ENCODE assay signal across 8 mouse cellular contexts in the genomic region with DNA sequence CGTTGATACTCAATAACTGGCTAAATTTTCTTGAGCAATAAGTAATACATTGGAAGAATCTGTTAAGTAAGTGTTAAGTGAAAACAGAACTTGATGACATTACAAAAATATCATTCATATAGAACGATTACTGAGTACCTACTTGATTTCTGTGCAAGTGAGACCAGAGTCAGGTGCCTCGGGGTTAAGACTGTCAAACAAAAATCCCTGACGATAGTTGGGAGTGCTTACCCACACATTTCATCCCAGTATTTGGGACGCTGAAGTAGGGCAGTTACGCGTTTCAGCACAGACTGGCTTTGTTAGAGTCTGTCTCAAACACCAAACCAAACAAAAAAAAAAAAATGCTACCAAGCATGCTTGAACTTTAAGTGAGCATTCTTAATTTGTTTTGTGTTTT. TPM values are rescaled to one million over a fixed set of nuclear protein-coding genes. Genes with fewer than 3 reads are reported as not detected.
DNase-seq lines count a peak whose midpoint lies in the region; ATAC-seq and TF ChIP-seq lines count a peak whose summit lies in the region.

No protein-coding gene starts in this region.

- H3ac ChIP-seq in myocyte (ENCODE audit: control insufficient read depth, insufficient read length): no peak overlapping the region

- peaks cover 22% of the 10 kb centered on the region for H3K79me2 ChIP-seq in myocyte (ENCODE audit: control insufficient read depth, insufficient read depth)

- H3K4me1 ChIP-seq in kidney, embryonic 14.5 days (ENCODE audit: control insufficient read depth, insufficient read depth, low read length): no peaks in the 10 kb centered on the region
- no peaks in the 10 kb centered on the region for H3K4me1 ChIP-seq in embryonic facial prominence, embryonic 11.5 days (ENCODE audit: control insufficient read depth, insufficient read depth, low read length)
- no peaks in the 10 kb centered on the region for H3K4me1 ChIP-seq in intestine, embryonic 15.5 days (replicated peaks)

- no peak overlapping the region for H3K27ac ChIP-seq in kidney, embryonic 14.5 days (ENCODE audit: low read depth, low read length)
- no peak overlapping the region for H3K27ac ChIP-seq in embryonic facial prominence, embryonic 11.5 days (replicated peaks; ENCODE audit: low read depth, low read length)
- no peak overlapping the region for H3K27ac ChIP-seq in intestine, embryonic 15.5 days

- H3K4me2 ChIP-seq in kidney, embryonic 14.5 days (replicated peaks; ENCODE audit: low read depth, low read length): peak overlapping the region; percentile 36
- H3K4me2 ChIP-seq in embryonic facial prominence, embryonic 11.5 days (ENCODE audit: low read depth, low read length): no peak overlapping the region; the same call in 1 of the 2 replicates
- peak overlapping the region; percentile 37 for H3K4me2 ChIP-seq in intestine, embryonic 15.5 days (replicated peaks)
- H3K4me2 ChIP-seq in myocyte (ENCODE audit: low read depth): peak overlapping the region; percentile 61

- H3K4me3 ChIP-seq in kidney, embryonic 14.5 days (ENCODE audit: low read length): peak overlapping the region; percentile 61; the same call in 1 of the 2 replicates
- no peak overlapping the region for H3K4me3 ChIP-seq in embryonic facial prominence, embryonic 11.5 days (ENCODE audit: low read depth, low read length)
- H3K4me3 ChIP-seq in intestine, embryonic 15.5 days (replicated peaks): peak overlapping the region; percentile 14; the same call in 1 of the 2 replicates
- H3K4me3 ChIP-seq in myocyte: peak overlapping the region; percentile 85

- peaks cover 16% of the 10 kb centered on the region; the same call in 1 of the 2 replicates for H3K36me3 ChIP-seq in kidney, embryonic 14.5 days (ENCODE audit: control insufficient read depth, insufficient read depth, low read length)
- no peaks in the 10 kb centered on the region for H3K36me3 ChIP-seq in embryonic facial prominence, embryonic 11.5 days (replicated peaks; ENCODE audit: control insufficient read depth, insufficient read depth, low read depth, low read length)
- H3K36me3 ChIP-seq in intestine, embryonic 15.5 days: no peaks in the 10 kb centered on the region; the same call in 1 of the 2 replicates
- no peaks in the 10 kb centered on the region for H3K36me3 ChIP-seq in myocyte (ENCODE audit: control insufficient read depth, insufficient read depth)

- DNase-seq in kidney, postnatal 36 days: no peak
- peak; percentile 26 for DNase-seq in embryonic facial prominence, embryonic 11.5 days (ENCODE audit: low spot score)
- no peak for DNase-seq in ovary, adult 18-20 months (ENCODE audit: low spot score)
- no peak for DNase-seq in ovary, postnatal 10 days (ENCODE audit: low spot score)
- DNase-seq in frontal cortex, postnatal 25 days (ENCODE audit: low spot score in 2 of 2): no peak

- no peaks in the 10 kb centered on the region for H3K27me3 ChIP-seq in kidney, embryonic 14.5 days (ENCODE audit: control insufficient read depth, insufficient read depth, low read length)
- no peaks in the 10 kb centered on the region for H3K27me3 ChIP-seq in embryonic facial prominence, embryonic 11.5 days (ENCODE audit: control insufficient read depth, insufficient read depth, low read length)
- H3K27me3 ChIP-seq in intestine, embryonic 15.5 days (replicated peaks): no peaks in the 10 kb centered on the region
- no peaks in the 10 kb centered on the region for H3K27me3 ChIP-seq in myocyte (ENCODE audit: control insufficient read depth, insufficient read depth, insufficient read length)

- no peak for TF ChIP-seq POLR2A in myocyte (IDR thresholded peaks at IDR 0.05; ENCODE audit: insufficient read length, low read depth)

- H3K9me3 ChIP-seq in kidney, embryonic 14.5 days (ENCODE audit: control insufficient read depth, low read length): no peaks in the 10 kb centered on the region
- no peaks in the 10 kb centered on the region for H3K9me3 ChIP-seq in embryonic facial prominence, embryonic 11.5 days (replicated peaks; ENCODE audit: control insufficient read depth, low read length)
- no peaks in the 10 kb centered on the region for H3K9me3 ChIP-seq in intestine, embryonic 15.5 days

- WGBS in kidney, embryonic 14.5 days: 36% methylated on average over 7 of the region's 7 CpGs
- 26% methylated on average over 7 of the region's 7 CpGs for WGBS in embryonic facial prominence, embryonic 11.5 days
- 29% methylated on average over 7 of the region's 7 CpGs for whole genome bisulfite sequencing in intestine, embryonic 15.5 days

- H3K9ac ChIP-seq in kidney, embryonic 14.5 days (ENCODE audit: low read depth, low read length): 0 out of 2 replicates have a peak overlapping the region, but pooled peaks have one; percentile 18
- H3K9ac ChIP-seq in embryonic facial prominence, embryonic 11.5 days (replicated peaks; ENCODE audit: low read length): no peak overlapping the region; the same call in 1 of the 2 replicates
- H3K9ac ChIP-seq in intestine, embryonic 15.5 days: no peak overlapping the region

- no peak; the same call in 1 of the 2 replicates for ATAC-seq in kidney, embryonic 14.5 days (ENCODE audit: low FRiP score, low TSS enrichment)
- no peak; the same call in 1 of the 2 replicates for ATAC-seq in embryonic facial prominence, embryonic 11.5 days (replicated peaks; ENCODE audit: insufficient number of reproducible peaks, low FRiP score, low TSS enrichment, low read depth)
- ATAC-seq in intestine, embryonic 15.5 days: no peak

TF ChIP-seq in myocyte, 11 proteins besides CTCF, POLR2A, EP300 and RAD21:
- TF ChIP-seq TCF3 (IDR thresholded peaks at IDR 0.05; ENCODE audit: insufficient read length, low read depth) (no peak), POLR2AphosphoS2 (IDR thresholded peaks at IDR 0.05; ENCODE audit: insufficient read length, low read depth) (no peak), TCF12 (IDR thresholded peaks at IDR 0.05; ENCODE audit: insufficient read depth, poor library complexity, severe bottlenecking) (no peak), E2F4 (IDR thresholded peaks at IDR 0.05; ENCODE audit: insufficient read depth) (no peak), MAX (IDR thresholded peaks at IDR 0.05; ENCODE audit: low read depth) (no peak)

RNA-seq across cellular contexts. Expression of a gene that starts 0.6 kb away (rescaled TPM):
- polyA plus RNA-seq in kidney, embryonic 14.5 days (2014; fragmentation: Nextera tagmentation; extraction: Ambion mirVana): 115 and 169 TPM in 2 replicates
- 208 and 237 TPM in 2 replicates for polyA plus RNA-seq in embryonic facial prominence, embryonic 11.5 days (2014; fragmentation: Nextera tagmentation; extraction: Ambion mirVana)
- 80.8 and 89.6 TPM in 2 replicates for polyA plus RNA-seq in intestine, embryonic 15.5 days (2015; fragmentation: Nextera tagmentation; extraction: Ambion mirVana)
- polyA plus RNA-seq in myocyte (2012; fragmentation: generic; extraction: Trizol): 14.2 TPM

RNA-seq across cellular contexts. Expression of a gene that starts 15.5 kb away (rescaled TPM):
- not detected in 2 replicates for polyA plus RNA-seq in kidney, embryonic 14.5 days (2014; fragmentation: Nextera tagmentation; extraction: Ambion mirVana)
- not detected in 2 replicates for polyA plus RNA-seq in embryonic facial prominence, embryonic 11.5 days (2014; fragmentation: Nextera tagmentation; extraction: Ambion mirVana)
- not detected in 2 replicates for polyA plus RNA-seq in intestine, embryonic 15.5 days (2015; fragmentation: Nextera tagmentation; extraction: Ambion mirVana)
- polyA plus RNA-seq in myocyte (2012; fragmentation: generic; extraction: Trizol): 0.29 TPM

RNA-seq across cellular contexts. Expression of a gene that starts 54.9 kb away (rescaled TPM):
- 1.2 and 3.0 TPM in 2 replicates for polyA plus RNA-seq in kidney, embryonic 14.5 days (2014; fragmentation: Nextera tagmentation; extraction: Ambion mirVana)
- 7.2 and 7.3 TPM in 2 replicates for polyA plus RNA-seq in embryonic facial prominence, embryonic 11.5 days (2014; fragmentation: Nextera tagmentation; extraction: Ambion mirVana)
- 3.4 and 4.8 TPM in 2 replicates for polyA plus RNA-seq in intestine, embryonic 15.5 days (2015; fragmentation: Nextera tagmentation; extraction: Ambion mirVana)
- 3.5 TPM for polyA plus RNA-seq in myocyte (2012; fragmentation: generic; extraction: Trizol)
